Mouse (Mus musculus): ENCODE measurements around the gene Tdrd9. TPM values are rescaled to one million over a fixed set of nuclear protein-coding genes. Genes with fewer than 3 reads are reported as not detected.

The Tdrd9 gene
- polyA plus RNA-seq (2015; fragmentation: Nextera tagmentation; extraction: Ambion mirVana), result 0.10 and 0.36 TPM in 2 replicates

DNA sequence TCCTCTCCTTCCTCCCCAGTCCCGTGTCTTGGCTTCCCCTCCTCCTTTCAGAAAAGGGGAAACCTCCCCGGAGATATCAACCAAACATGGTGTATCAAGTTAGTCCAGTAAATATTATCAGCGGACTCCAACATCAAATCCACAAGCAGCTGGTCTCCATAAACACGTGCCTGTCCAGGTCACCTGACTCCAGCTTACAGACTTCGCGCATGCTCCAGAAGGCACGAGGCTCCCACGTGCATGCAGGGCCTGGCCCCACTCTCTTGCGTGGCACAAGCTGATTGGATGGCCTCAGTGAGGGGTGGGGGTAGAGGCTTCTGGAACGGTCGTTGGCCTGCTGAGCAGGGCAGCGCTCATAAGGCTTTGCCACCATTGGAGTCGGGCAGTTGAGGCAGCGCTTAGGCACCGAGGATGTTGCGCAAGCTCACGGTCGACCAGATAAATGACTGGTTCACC lies at the start of gene Tdrd9:
Tdrd9 (plus strand) TSS at position 329 of the 456 bp plus-strand sequence.
- H3K27ac ChIP-seq, result no peak within 1 kb of the TSS
- H3K9ac ChIP-seq, result no peak within 1 kb of the TSS
- no peaks in the 10 kb centered on the region for H3K27me3 ChIP-seq
- H3K4me3 ChIP-seq, result no peak within 1 kb of the TSS
- no peaks in the 10 kb centered on the region for H3K9me3 ChIP-seq (replicated peaks)
- no peak for ATAC-seq (replicated peaks; ENCODE audit: insufficient number of reproducible peaks, insufficient read depth, low FRiP score, low read depth)
- H3K36me3 ChIP-seq, result no peaks in the 10 kb centered on the region
- WGBS, result 84% methylated on average over 18 of the region's 18 CpGs
- no peak within 1 kb of the TSS for H3K4me2 ChIP-seq
- H3K4me1 ChIP-seq (replicated peaks), result peaks cover 4% of the 10 kb centered on the region; the same call in 1 of the 2 replicates

GRCm38 (mm10) chr12:111923117-111923516 lies 48.2 kb upstream of the Tdrd9 start:
- WGBS, result 79% methylated on average over 6 of the region's 6 CpGs
- H3K9ac ChIP-seq, result no peak overlapping the region

DNA sequence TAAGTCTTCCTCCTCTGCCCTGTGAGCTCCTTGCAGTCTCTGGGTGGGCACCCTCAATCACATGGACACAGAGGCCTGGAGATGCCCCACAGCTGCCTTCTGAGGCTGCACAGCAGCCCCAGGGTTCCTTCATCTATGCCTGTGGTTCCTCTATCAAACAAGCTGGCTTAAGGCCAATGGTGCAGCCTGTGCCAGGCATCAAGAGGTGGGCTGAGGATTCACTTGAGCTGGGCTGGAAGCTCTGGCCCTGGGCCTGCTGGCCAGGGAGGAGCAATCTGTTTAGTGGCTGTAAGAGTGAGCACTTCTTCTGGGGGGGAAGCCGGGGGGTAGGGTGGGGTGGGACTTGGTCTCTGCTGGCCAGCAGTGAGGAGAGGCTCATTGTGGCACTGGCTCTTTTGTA lies 44.0 kb upstream of the Tdrd9 start:
- H3K27ac ChIP-seq, result peak overlapping the region; percentile 15
- H3K9ac ChIP-seq, result no peak overlapping the region
- no peaks in the 10 kb centered on the region for H3K36me3 ChIP-seq
- H3K4me3 ChIP-seq, result no peak overlapping the region
- H3K4me2 ChIP-seq, result no peak overlapping the region
- H3K27me3 ChIP-seq, result no peaks in the 10 kb centered on the region
- peaks cover 27% of the 10 kb centered on the region for H3K4me1 ChIP-seq (replicated peaks)
- no peaks in the 10 kb centered on the region for H3K9me3 ChIP-seq (replicated peaks)
- WGBS, result 38% methylated on average over 1 of the region's 1 CpGs
- peak; percentile 84 for ATAC-seq (replicated peaks; ENCODE audit: insufficient number of reproducible peaks, insufficient read depth, low FRiP score, low read depth)

More at GRCm38 (mm10) chr12:111923117-111923516, 48.2 kb upstream of the Tdrd9 start:
- Histone ChIP-seq H3K27me3 (no peaks in the 10 kb centered on the region), H3K4me3 (no peak overlapping the region), H3K36me3 (no peaks in the 10 kb centered on the region), H3K4me1 (replicated peaks) (peaks cover 33% of the 10 kb centered on the region), H3K27ac (no peak overlapping the region), H3K9me3 (replicated peaks) (no peaks in the 10 kb centered on the region), H3K4me2 (no peak overlapping the region)
- no peak for ATAC-seq (replicated peaks; ENCODE audit: insufficient number of reproducible peaks, insufficient read depth, low FRiP score, low read depth)

DNA sequence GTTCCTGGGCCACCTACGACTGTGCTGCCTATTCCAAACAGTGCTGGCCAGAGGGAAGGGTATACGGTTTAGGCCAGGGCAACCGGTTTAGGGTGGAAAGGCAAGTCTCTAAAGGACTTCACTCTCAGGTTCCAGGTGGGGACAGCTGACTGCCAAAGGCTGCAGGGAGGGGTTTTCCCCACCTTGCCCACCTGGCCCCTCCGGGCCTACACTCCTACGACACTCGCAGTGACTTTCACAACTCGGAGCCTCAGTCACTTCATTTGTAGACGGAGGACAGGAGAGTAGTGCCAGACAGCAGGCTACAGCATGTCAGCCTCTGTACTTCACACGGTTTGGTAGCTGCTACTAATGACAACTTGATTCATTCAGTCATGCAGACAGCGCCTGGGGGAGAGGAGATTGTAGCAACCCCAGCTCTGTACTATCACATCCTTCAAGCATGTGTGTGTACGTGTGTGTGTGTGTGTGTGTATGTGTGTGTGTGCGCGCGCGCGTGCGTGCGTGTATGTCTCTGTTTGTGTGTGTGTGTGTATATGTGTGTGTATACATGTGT lies 42.9 kb upstream of the Tdrd9 start:
- H3K27ac ChIP-seq, result no peak overlapping the region
- H3K4me2 ChIP-seq, result no peak overlapping the region
- 79% methylated on average over 18 of the region's 18 CpGs for WGBS
- H3K9me3 ChIP-seq (replicated peaks), result no peaks in the 10 kb centered on the region
- no peak overlapping the region for H3K9ac ChIP-seq
- H3K36me3 ChIP-seq, result no peaks in the 10 kb centered on the region
- no peaks in the 10 kb centered on the region for H3K27me3 ChIP-seq
- peaks cover 37% of the 10 kb centered on the region for H3K4me1 ChIP-seq (replicated peaks)
- no peak for ATAC-seq (replicated peaks; ENCODE audit: insufficient number of reproducible peaks, insufficient read depth, low FRiP score, low read depth)
- H3K4me3 ChIP-seq, result no peak overlapping the region

- Histone ChIP-seq H3K9me3 (replicated peaks) (no peaks in the 10 kb centered on the region), H3K27ac (0 out of 2 replicates have a peak overlapping the region, but pooled peaks have one; percentile 10), H3K36me3 (no peaks in the 10 kb centered on the region), H3K27me3 (no peaks in the 10 kb centered on the region), H3K4me2 (no peak overlapping the region), H3K9ac (no peak overlapping the region), H3K4me1 (replicated peaks) (peaks cover 46% of the 10 kb centered on the region), H3K4me3 (no peak overlapping the region)
- 80% methylated on average over 9 of the region's 9 CpGs for WGBS
- ATAC-seq (replicated peaks; ENCODE audit: insufficient number of reproducible peaks, insufficient read depth, low FRiP score, low read depth), result no peak
These were observed 39.8 kb upstream of the Tdrd9 start for GRCm38 (mm10) chr12:111931411-111932025.

GRCm38 (mm10) chr12:111932513-111932912 lies 38.8 kb upstream of the Tdrd9 start:
- Histone ChIP-seq H3K4me3 (no peak overlapping the region), H3K27me3 (no peaks in the 10 kb centered on the region), H3K4me1 (replicated peaks) (peaks cover 46% of the 10 kb centered on the region), H3K9me3 (replicated peaks) (no peaks in the 10 kb centered on the region), H3K36me3 (no peaks in the 10 kb centered on the region), H3K4me2 (no peak overlapping the region), H3K27ac (peak overlapping the region; percentile 2; the same call in 1 of the 2 replicates), H3K9ac (no peak overlapping the region)
- 54% methylated on average over 3 of the region's 3 CpGs for WGBS
- ATAC-seq (replicated peaks; ENCODE audit: insufficient number of reproducible peaks, insufficient read depth, low FRiP score, low read depth), result no peak

GRCm38 (mm10) chr12:111933032-111933704 lies 38.2 kb upstream of the Tdrd9 start:
- H3K4me3 ChIP-seq, result no peak overlapping the region
- H3K27me3 ChIP-seq, result no peaks in the 10 kb centered on the region
- peak; percentile 48; the same call in 1 of the 2 replicates for ATAC-seq (replicated peaks; ENCODE audit: insufficient number of reproducible peaks, insufficient read depth, low FRiP score, low read depth)
- peaks cover 48% of the 10 kb centered on the region for H3K4me1 ChIP-seq (replicated peaks)
- no peak overlapping the region for H3K4me2 ChIP-seq
- peak overlapping the region; percentile 2 for H3K27ac ChIP-seq
- H3K36me3 ChIP-seq, result no peaks in the 10 kb centered on the region
- 64% methylated on average over 11 of the region's 11 CpGs for WGBS
- H3K9me3 ChIP-seq (replicated peaks), result no peaks in the 10 kb centered on the region
- H3K9ac ChIP-seq, result no peak overlapping the region

GRCm38 (mm10) chr12:111933971-111934370 lies 37.4 kb upstream of the Tdrd9 start:
- Histone ChIP-seq H3K36me3 (no peaks in the 10 kb centered on the region), H3K4me3 (no peak overlapping the region), H3K9ac (no peak overlapping the region), H3K9me3 (replicated peaks) (no peaks in the 10 kb centered on the region), H3K4me1 (replicated peaks) (peaks cover 52% of the 10 kb centered on the region), H3K27ac (no peak overlapping the region), H3K4me2 (no peak overlapping the region), H3K27me3 (no peaks in the 10 kb centered on the region)
- no peak for ATAC-seq (replicated peaks; ENCODE audit: insufficient number of reproducible peaks, insufficient read depth, low FRiP score, low read depth)
- 69% methylated on average over 2 of the region's 2 CpGs for WGBS

DNA sequence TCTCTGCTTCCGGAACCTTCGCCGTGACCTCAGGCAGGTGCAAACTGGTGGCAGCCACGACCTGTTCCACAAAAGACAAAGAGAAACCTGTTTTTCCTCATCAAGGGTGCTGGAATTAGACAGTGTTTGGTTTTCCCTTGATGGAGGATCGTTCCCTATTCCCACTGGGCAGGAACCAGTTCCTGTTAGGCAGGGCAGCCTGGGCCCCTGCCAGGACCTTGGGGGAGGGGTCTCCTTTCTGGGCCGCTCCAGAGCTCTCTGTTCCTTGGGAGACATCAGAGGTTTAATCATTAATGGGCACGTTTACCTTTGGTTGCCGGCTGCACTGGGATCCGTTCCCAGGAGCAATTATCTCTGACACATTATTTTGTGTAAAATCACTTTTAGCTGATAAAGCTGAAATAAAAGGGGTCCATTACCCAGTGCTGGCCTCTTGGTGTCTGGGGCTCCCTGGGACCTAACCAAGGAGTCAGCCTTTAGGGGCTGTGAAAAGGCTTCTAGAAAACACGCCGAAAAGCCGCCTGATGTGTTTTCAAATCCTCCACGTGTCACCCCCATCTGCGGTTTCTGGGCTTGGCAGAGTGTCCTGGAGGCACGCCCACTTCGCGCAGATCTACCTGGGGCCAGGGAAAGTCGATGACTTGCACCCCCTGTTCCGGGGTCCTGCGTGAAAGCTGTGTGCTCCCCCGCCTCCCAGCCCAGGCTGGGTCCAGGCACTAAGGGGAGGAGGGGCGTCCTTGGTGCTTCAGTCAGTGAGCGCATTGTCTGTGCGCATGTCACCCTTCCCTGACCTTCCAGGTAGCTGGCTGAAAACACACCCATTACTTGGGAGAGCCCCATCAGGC lies 34.4 kb upstream of the Tdrd9 start:
- Histone ChIP-seq H3K4me1 (replicated peaks) (peaks cover 53% of the 10 kb centered on the region), H3K9me3 (replicated peaks) (no peaks in the 10 kb centered on the region), H3K9ac (no peak overlapping the region), H3K36me3 (no peaks in the 10 kb centered on the region), H3K4me3 (no peak overlapping the region), H3K27ac (peak overlapping the region; percentile 45; the same call in 1 of the 2 replicates), H3K4me2 (0 out of 2 replicates have a peak overlapping the region, but pooled peaks have one; percentile 6), H3K27me3 (no peaks in the 10 kb centered on the region)
- WGBS, result 42% methylated on average over 24 of the region's 24 CpGs
- ATAC-seq (replicated peaks; ENCODE audit: insufficient number of reproducible peaks, insufficient read depth, low FRiP score, low read depth), result no peak; the same call in 1 of the 2 replicates

GRCm38 (mm10) chr12:111938623-111939177 lies 32.7 kb upstream of the Tdrd9 start:
- Histone ChIP-seq H3K27ac (peak overlapping the region; percentile 45; the same call in 1 of the 2 replicates), H3K36me3 (no peaks in the 10 kb centered on the region), H3K4me3 (no peak overlapping the region), H3K4me2 (no peak overlapping the region), H3K9me3 (replicated peaks) (no peaks in the 10 kb centered on the region), H3K9ac (no peak overlapping the region), H3K27me3 (no peaks in the 10 kb centered on the region), H3K4me1 (replicated peaks) (peaks cover 45% of the 10 kb centered on the region)
- ATAC-seq (replicated peaks; ENCODE audit: insufficient number of reproducible peaks, insufficient read depth, low FRiP score, low read depth), result peak; percentile 28; the same call in 1 of the 2 replicates
- 29% methylated on average over 1 of the region's 1 CpGs for WGBS

All from heart, embryonic 15.5 days (tissue).